Mouse (Mus musculus) olfactory bulb, adult 2 months (tissue): ENCODE data around the gene Efcab5.

ENCODE experiments used
- CTCF ChIP-seq: fragments of 200-500 bp; IDR thresholded peaks from 2 replicates; pipeline ENCODE4 v1.5.1; 2012; ENCODE audit warnings: low read depth, mild to moderate bottlenecking, low read length, moderate library complexity; ENCODE audit not compliant: insufficient read depth
- POLR2A ChIP-seq: fragments of 200-500 bp; IDR thresholded peaks from 2 replicates; pipeline ENCODE4 v1.6.1; 2012; ENCODE audit warnings: mild to moderate bottlenecking, low read depth, low read length, moderate library complexity; ENCODE audit not compliant: insufficient read depth

DNA sequence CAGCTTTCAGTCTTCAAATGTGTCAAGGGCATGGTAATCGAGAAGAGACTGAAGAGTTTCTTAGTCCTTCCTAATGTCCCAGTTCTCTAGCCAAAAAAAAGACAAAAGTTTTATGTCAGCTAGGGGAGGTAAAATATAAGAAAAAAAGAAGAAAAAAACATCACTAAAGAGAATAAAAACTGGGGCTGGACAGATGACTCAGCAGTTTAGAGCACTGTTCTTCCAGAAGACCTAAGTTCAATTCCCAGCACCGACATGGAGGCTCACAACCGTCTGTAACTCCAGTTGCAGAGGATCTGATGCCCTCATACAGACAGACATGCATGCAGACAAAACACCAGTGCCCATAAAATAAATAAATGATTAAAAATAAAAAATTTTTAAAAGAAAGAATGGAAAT lies 60.2 kb downstream of the Efcab5 start:
- TF ChIP-seq POLR2A (no peak), CTCF (no peak)
